Mouse (Mus musculus) hindbrain, postnatal 0 days (tissue): ENCODE data around the gene Zfhx2. TPM values are rescaled to one million over a fixed set of nuclear protein-coding genes. Genes with fewer than 3 reads are reported as not detected.

ENCODE experiments used
- ATAC-seq: fragments of 200-750 bp; cut with Nextera tagmentation; 2 replicates; pipeline ENCODE4 v1.8.0; 2017; ENCODE audit warnings: mild to moderate bottlenecking, moderate TSS enrichment, moderate library complexity
- DNase-seq: peaks from one replicate; pipeline ENCODE4 v3.0.0-alpha.2; 2015; ENCODE audit warnings: low spot score
- H3K27ac ChIP-seq: fragments of 300-500 bp; sonication (generic); 2 replicates; pipeline ENCODE4 v1.5.1; 2014; ENCODE audit warnings: mild to moderate bottlenecking
- H3K27me3 ChIP-seq: fragments of 300-500 bp; sonication (generic); 2 replicates; pipeline ENCODE4 v1.6.1; 2014; ENCODE audit warnings: low read length, mixed read lengths; ENCODE audit not compliant: insufficient read depth
- H3K36me3 ChIP-seq: fragments of 300-500 bp; sonication (generic); 2 replicates; pipeline ENCODE4 v1.6.1; 2014; ENCODE audit warnings: low read length, mixed read lengths; ENCODE audit not compliant: insufficient read depth
- H3K4me1 ChIP-seq: fragments of 300-500 bp; sonication (generic); 2 replicates; pipeline ENCODE4 v1.6.1; 2014; ENCODE audit warnings: antibody characterized with exemption, low read length, mixed read lengths; ENCODE audit not compliant: insufficient read depth
- H3K4me2 ChIP-seq: fragments of 300-500 bp; sonication (generic); 2 replicates; pipeline ENCODE4 v1.6.1; 2014; ENCODE audit warnings: low read depth, mild to moderate bottlenecking, low read length, moderate library complexity, mixed read lengths
- H3K4me3 ChIP-seq: fragments of 300-500 bp; sonication (generic); 2 replicates; pipeline ENCODE4 v1.5.1; 2014; ENCODE audit warnings: low read length
- H3K9ac ChIP-seq: fragments of 300-500 bp; sonication (generic); replicated peaks from 2 replicates; pipeline ENCODE4 v1.6.1; 2014; ENCODE audit warnings: mild to moderate bottlenecking, low read length, moderate library complexity, mixed read lengths
- H3K9me3 ChIP-seq: fragments of 300-500 bp; sonication (generic); 2 replicates; pipeline ENCODE4 v1.6.1; 2016; ENCODE audit warnings: low read length, mixed read lengths
- CTCF ChIP-seq: IDR thresholded peaks from 2 replicates; pipeline ENCODE4 v1.5.1; 2016; ENCODE audit warnings: antibody characterized with exemption, control low read depth, low read depth
- WGBS: fragments of 180-500 bp; shearing (Covaris S2); extraction: QIAGEN DNeasy Blood & Tissue Kit; methylation state at CpG from one replicate; pipeline ENCODE4 v1.1.7; 2014; 5-methylcytosine and 5-hydroxymethylcytosine counted together
- polyA plus RNA-seq: library from polyadenylated mRNA; unstranded; fragments of >200 nt; fragmentation: Nextera tagmentation; extraction: Ambion mirVana; gene quantifications from 2 replicates; pipeline ENCODE4 v1.2.1, GENCODE M21; 2015
- total RNA-seq: library from RNA; depleted of rRNA; stranded (reverse); fragments of >200 nt; gene quantifications from 2 replicates; pipeline ENCODE4 v1.2.3, GENCODE M21; 2014

Zfhx2 gene
- total and polyA plus RNA-seq, 2 experiments from 2014 or later = 8.1 to 10.9 TPM

DNA sequence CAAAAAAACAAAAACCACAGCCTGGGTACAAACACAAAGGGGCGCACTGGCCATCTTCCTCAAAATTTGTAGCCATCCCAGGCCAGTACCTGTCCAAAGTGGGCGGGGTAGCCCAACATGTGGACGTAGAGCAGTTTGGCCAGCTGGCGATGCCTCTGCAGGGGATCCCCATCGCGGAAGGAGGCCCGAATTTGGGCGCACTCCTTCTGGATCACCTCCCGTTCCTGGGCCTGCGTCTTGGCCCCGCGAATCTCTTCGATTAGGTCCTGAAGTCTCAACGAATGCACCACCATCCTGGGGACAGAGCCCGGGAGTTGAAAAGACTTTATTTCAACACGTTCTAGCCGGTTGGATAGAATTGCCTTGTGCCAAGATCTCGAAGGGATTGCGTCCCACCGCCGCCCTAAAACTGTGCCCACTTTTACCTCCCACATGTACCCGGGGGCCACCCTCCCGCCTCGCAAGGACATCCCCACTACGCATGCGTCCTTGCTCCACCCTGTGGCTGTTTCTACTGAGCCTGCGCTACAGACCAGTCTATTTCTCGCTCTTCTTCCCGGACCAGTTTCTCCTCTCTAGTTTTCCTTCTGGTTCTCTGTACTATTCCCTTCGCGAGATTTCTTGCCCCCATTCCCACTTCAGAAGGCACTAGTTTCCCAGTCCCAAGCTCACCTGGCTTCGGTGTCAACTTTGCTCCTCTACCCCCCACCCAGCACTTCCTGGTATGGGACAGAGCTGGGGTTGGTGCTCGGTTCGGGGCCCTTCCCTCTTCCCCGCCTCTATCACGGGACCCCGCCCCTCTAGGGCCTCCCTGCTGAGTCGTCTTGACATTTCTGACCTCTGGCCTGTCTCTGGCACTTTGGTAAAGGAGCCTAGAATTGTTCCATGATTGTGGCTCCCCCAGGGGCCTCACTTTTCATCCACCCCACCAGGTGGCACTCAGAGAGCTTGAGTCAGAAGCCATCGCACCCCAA is 14.0 kb upstream of the Zfhx2 start, which contains the start of gene Ap1g2:
Gene Ap1g2 (minus strand): TSS at position 758 of the 974 bp plus-strand sequence.
- peak; percentile 90 for DNase-seq
- TF ChIP-seq CTCF = peak; percentile 50
- Histone ChIP-seq H3K4me1 (peaks cover 30% of the 10 kb centered on the region), H3K4me2 (peak within 1 kb of the TSS; percentile 82), H3K27ac (peak within 1 kb of the TSS; percentile 62), H3K27me3 (no peaks in the 10 kb centered on the region), H3K9me3 (no peaks in the 10 kb centered on the region), H3K4me3 (peak within 1 kb of the TSS; percentile 30), H3K36me3 (no peaks in the 10 kb centered on the region), H3K9ac (peak within 1 kb of the TSS; percentile 56)
- 1% methylated on average over 39 of the region's 39 CpGs for WGBS
- peak; percentile 50 for ATAC-seq

DNA sequence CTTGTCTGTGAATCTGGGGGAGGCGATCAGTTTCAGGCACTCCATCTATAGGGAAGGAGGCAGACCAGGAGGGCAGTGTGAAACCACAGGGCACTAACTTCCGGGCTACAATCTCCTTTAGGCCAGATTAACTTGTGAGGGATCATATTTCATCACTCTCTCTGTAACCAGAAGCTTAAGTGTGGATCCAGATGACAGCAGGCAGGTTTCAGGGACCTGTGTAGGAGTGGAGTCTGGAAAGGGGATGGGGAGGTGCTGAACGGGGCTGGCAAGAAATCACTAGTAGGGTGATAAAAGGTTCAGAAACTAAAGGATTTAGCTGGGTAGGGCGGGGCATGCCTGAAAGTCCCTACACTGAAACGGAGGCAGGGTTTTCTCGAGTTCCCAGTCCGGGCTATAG is 13.3 kb upstream of the Zfhx2 start:
- Histone ChIP-seq H3K9me3 (no peaks in the 10 kb centered on the region), H3K36me3 (no peaks in the 10 kb centered on the region), H3K27me3 (no peaks in the 10 kb centered on the region), H3K4me2 (peak overlapping the region; percentile 82), H3K4me1 (peaks cover 30% of the 10 kb centered on the region), H3K27ac (peak overlapping the region; percentile 62; the same call in 1 of the 2 replicates), H3K4me3 (peak overlapping the region; percentile 30), H3K9ac (peak overlapping the region; percentile 56)
- TF ChIP-seq CTCF = no peak
- 8% methylated on average over 7 of the region's 7 CpGs for WGBS
- ATAC-seq = no peak
- no peak for DNase-seq

DNA sequence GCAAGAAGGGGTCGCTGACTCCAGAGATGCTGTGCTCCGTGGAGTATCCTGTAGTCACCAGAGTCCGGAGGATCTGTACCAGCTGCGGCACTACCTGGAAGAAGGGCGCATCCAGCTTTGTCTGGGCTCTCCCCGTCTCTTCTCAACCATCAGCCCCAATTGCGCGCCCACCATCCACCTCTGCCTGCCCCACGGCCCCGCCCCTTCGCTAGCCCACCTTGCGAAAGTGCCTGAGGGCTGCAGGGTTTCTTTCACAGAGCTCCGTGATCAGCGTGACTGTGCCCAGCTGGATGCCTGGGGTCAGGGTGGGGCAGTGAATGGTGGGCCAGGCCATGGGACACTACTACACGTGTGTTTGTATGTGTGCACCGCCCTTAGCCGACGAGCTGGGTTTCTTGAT is 12.2 kb upstream of the Zfhx2 start:
- no peaks in the 10 kb centered on the region for H3K36me3 ChIP-seq
- no peak for ATAC-seq
- 85% methylated on average over 18 of the region's 18 CpGs for WGBS
- H3K9ac ChIP-seq = no peak overlapping the region
- H3K27me3 ChIP-seq = no peaks in the 10 kb centered on the region
- no peak for DNase-seq
- peaks cover 24% of the 10 kb centered on the region for H3K4me1 ChIP-seq
- no peaks in the 10 kb centered on the region for H3K9me3 ChIP-seq
- no peak overlapping the region for H3K4me3 ChIP-seq
- no peak for TF ChIP-seq CTCF
- H3K27ac ChIP-seq = no peak overlapping the region
- no peak overlapping the region for H3K4me2 ChIP-seq

DNA sequence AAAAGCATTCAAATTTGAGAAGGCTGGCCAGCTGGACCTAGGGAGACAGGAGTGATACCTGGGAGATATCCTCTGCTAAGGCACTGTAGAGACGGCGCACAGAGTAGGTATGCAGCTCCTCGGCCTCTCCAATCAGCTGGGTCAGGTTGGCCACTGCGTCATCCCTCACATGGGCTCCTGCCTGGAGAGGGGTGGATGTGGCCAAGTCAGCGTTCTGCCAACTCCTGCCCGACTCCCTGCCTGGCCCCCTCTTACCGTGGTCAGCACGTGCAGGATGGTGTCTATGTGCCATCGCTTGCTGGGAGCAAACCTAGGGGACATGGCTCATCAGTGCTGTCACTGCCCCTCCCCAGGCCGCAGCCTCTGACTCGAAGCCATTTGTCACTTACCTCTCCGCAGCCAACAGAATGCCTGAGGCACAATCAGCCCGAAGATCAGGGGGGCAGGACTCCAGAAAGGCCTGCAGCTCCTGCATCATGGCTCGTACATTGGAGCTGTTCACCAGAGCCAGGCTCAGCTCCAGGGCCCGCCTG is 10.2 kb upstream of the Zfhx2 start:
- H3K27me3 ChIP-seq = no peaks in the 10 kb centered on the region
- 77% methylated on average over 15 of the region's 15 CpGs for WGBS
- H3K4me2 ChIP-seq = no peak overlapping the region
- no peak overlapping the region for H3K4me3 ChIP-seq
- no peaks in the 10 kb centered on the region for H3K9me3 ChIP-seq
- no peak overlapping the region for H3K27ac ChIP-seq
- ATAC-seq (no peak), DNase-seq (no peak)
- no peaks in the 10 kb centered on the region for H3K36me3 ChIP-seq
- H3K9ac ChIP-seq = no peak overlapping the region
- peaks cover 13% of the 10 kb centered on the region; the same call in 1 of the 2 replicates for H3K4me1 ChIP-seq
- TF ChIP-seq CTCF = no peak

GRCm38 (mm10) chr14:55101592-55101991 is 9.5 kb upstream of the Zfhx2 start:
- 37% methylated on average over 4 of the region's 4 CpGs for WGBS
- no peaks in the 10 kb centered on the region for H3K9me3 ChIP-seq
- H3K4me3 ChIP-seq = no peak overlapping the region
- H3K4me2 ChIP-seq = no peak overlapping the region
- H3K27me3 ChIP-seq = no peaks in the 10 kb centered on the region
- ATAC-seq (peak; percentile 11; the same call in 1 of the 2 replicates), DNase-seq (peak; percentile 81)
- peak; percentile 83 for TF ChIP-seq CTCF
- no peaks in the 10 kb centered on the region for H3K36me3 ChIP-seq
- peaks cover 15% of the 10 kb centered on the region; the same call in 1 of the 2 replicates for H3K4me1 ChIP-seq
- no peak overlapping the region for H3K27ac ChIP-seq
- no peak overlapping the region for H3K9ac ChIP-seq

- Histone ChIP-seq H3K9me3 (no peaks in the 10 kb centered on the region), H3K9ac (no peak overlapping the region), H3K4me3 (no peak overlapping the region), H3K4me2 (no peak overlapping the region), H3K4me1 (peaks cover 14% of the 10 kb centered on the region), H3K36me3 (no peaks in the 10 kb centered on the region), H3K27ac (peak overlapping the region; percentile 38; the same call in 1 of the 2 replicates), H3K27me3 (no peaks in the 10 kb centered on the region)
- ATAC-seq (peak; percentile 41; the same call in 1 of the 2 replicates), DNase-seq (peak; percentile 83)
- peak; percentile 82 for TF ChIP-seq CTCF
- WGBS = 56% methylated on average over 4 of the region's 4 CpGs
Measured at GRCm38 (mm10) chr14:55098067-55098466, 5.9 kb upstream of the Zfhx2 start.
